8 mouse cellular contexts compared by ENCODE assay signal in genomic region chr15:31453098-31453916, GRCm38 (mm10). TPM values are rescaled to one million over a fixed set of nuclear protein-coding genes. Genes with fewer than 3 reads are reported as not detected.
DNase-seq lines count a peak whose midpoint lies in the region; ATAC-seq lines count a peak whose summit lies in the region.

Ropn1l (minus strand) TSS chr15:31453737.

- H3K9ac ChIP-seq in heart, embryonic 16.5 days (ENCODE audit: low read length) = peak within 1 kb of the TSS; percentile 87
- H3K9ac ChIP-seq in liver, embryonic 15.5 days = peak within 1 kb of the TSS; percentile 66
- peak within 1 kb of the TSS; percentile 69 for H3K9ac ChIP-seq in neural tube, embryonic 12.5 days

- H3K27ac ChIP-seq in forebrain, embryonic 10.5 days = peak within 1 kb of the TSS; percentile 91
- peak within 1 kb of the TSS; percentile 85 for H3K27ac ChIP-seq in heart, embryonic 16.5 days (ENCODE audit: low read length)
- H3K27ac ChIP-seq in liver, embryonic 15.5 days (replicated peaks) = peak within 1 kb of the TSS; percentile 76
- no peak within 1 kb of the TSS for H3K27ac ChIP-seq in neural tube, embryonic 12.5 days

- peaks cover 37% of the 10 kb centered on the region for H3K4me1 ChIP-seq in forebrain, embryonic 10.5 days
- H3K4me1 ChIP-seq in heart, embryonic 16.5 days (ENCODE audit: control insufficient read depth, insufficient read depth, low read length) = peaks cover 10% of the 10 kb centered on the region
- peaks cover 43% of the 10 kb centered on the region for H3K4me1 ChIP-seq in liver, embryonic 15.5 days (replicated peaks)
- H3K4me1 ChIP-seq in neural tube, embryonic 12.5 days = peaks cover 4% of the 10 kb centered on the region; the same call in 1 of the 2 replicates

- H3K4me3 ChIP-seq in forebrain, embryonic 10.5 days = peak within 1 kb of the TSS; percentile 68
- peak within 1 kb of the TSS; percentile 83 for H3K4me3 ChIP-seq in heart, embryonic 16.5 days (ENCODE audit: low read length)
- peak within 1 kb of the TSS; percentile 66 for H3K4me3 ChIP-seq in liver, embryonic 15.5 days (replicated peaks)
- H3K4me3 ChIP-seq in neural tube, embryonic 12.5 days = peak within 1 kb of the TSS; percentile 54

- under 1% methylated on average over 57 of the region's 57 CpGs for WGBS in forebrain, embryonic 10.5 days
- under 1% methylated on average over 54 of the region's 57 CpGs for WGBS in heart, embryonic 16.5 days
- WGBS in liver, embryonic 15.5 days (ENCODE audit: insufficient replicate concordance) = 1% methylated on average over 57 of the region's 57 CpGs
- WGBS in neural tube, embryonic 12.5 days = under 1% methylated on average over 57 of the region's 57 CpGs

- H3K4me2 ChIP-seq in heart, embryonic 16.5 days (ENCODE audit: low read depth, low read length) = peak within 1 kb of the TSS; percentile 91
- peak within 1 kb of the TSS; percentile 95 for H3K4me2 ChIP-seq in liver, embryonic 15.5 days
- H3K4me2 ChIP-seq in neural tube, embryonic 12.5 days (replicated peaks) = peak within 1 kb of the TSS; percentile 73

- peaks cover 20% of the 10 kb centered on the region for H3K36me3 ChIP-seq in forebrain, embryonic 10.5 days (replicated peaks)
- peaks cover 3% of the 10 kb centered on the region for H3K36me3 ChIP-seq in heart, embryonic 16.5 days (ENCODE audit: control insufficient read depth, insufficient read depth)
- H3K36me3 ChIP-seq in liver, embryonic 15.5 days (replicated peaks) = peaks cover 21% of the 10 kb centered on the region
- H3K36me3 ChIP-seq in neural tube, embryonic 12.5 days = peaks cover 11% of the 10 kb centered on the region; the same call in 1 of the 2 replicates

- H3K27me3 ChIP-seq in forebrain, embryonic 10.5 days (ENCODE audit: poor library complexity, severe bottlenecking) = peaks cover 5% of the 10 kb centered on the region; the same call in 1 of the 2 replicates
- H3K27me3 ChIP-seq in heart, embryonic 16.5 days (ENCODE audit: control insufficient read depth, insufficient read depth, low read length) = no peaks in the 10 kb centered on the region
- no peaks in the 10 kb centered on the region for H3K27me3 ChIP-seq in liver, embryonic 15.5 days
- H3K27me3 ChIP-seq in neural tube, embryonic 12.5 days (replicated peaks) = no peaks in the 10 kb centered on the region; the same call in 1 of the 2 replicates

- H3K9me3 ChIP-seq in forebrain, embryonic 10.5 days = no peaks in the 10 kb centered on the region
- no peaks in the 10 kb centered on the region for H3K9me3 ChIP-seq in heart, embryonic 16.5 days (replicated peaks; ENCODE audit: control insufficient read depth, low read length)
- no peaks in the 10 kb centered on the region for H3K9me3 ChIP-seq in liver, embryonic 15.5 days (replicated peaks)
- H3K9me3 ChIP-seq in neural tube, embryonic 12.5 days = no peaks in the 10 kb centered on the region

- ATAC-seq in CD4-positive, CD25-positive, alpha-beta regulatory T cell, adult 4 months = peak; percentile 88
- ATAC-seq in heart, embryonic 16.5 days (replicated peaks; ENCODE audit: extremely low read depth, insufficient read depth, low FRiP score) = peak; percentile 94
- ATAC-seq in liver, embryonic 15.5 days (ENCODE audit: insufficient read depth) = peak; percentile 87
- peak; percentile 93 for ATAC-seq in neural tube, embryonic 12.5 days (ENCODE audit: low FRiP score, low read depth)

- DNase-seq in c-Kit-negative CD71-positive TER-119-positive erythroid progenitor cells, embryonic 14.5 days (ENCODE audit: low read depth, low spot score) = peak; percentile 41
- DNase-seq in forebrain, embryonic 10.5 days (ENCODE audit: extremely low spot score, low spot score) = peak; percentile 95
- peak; percentile 96 to 97 for DNase-seq in kidney, postnatal 36 days
- peak; percentile 74 for DNase-seq in telencephalon, adult 2 months (ENCODE audit: low read depth, low spot score)

RNA-seq across cellular contexts. Expression of gene Ropn1l, which starts in this region (rescaled TPM):
- 1 to 10 TPM in 1 of 2 experiments, not detected in 1; 1.0 TPM for polyA plus RNA-seq in CD4-positive, CD25-positive, alpha-beta regulatory T cell, adult 4 months (2017; shearing (Covaris generic))
- 3.3 and 4.3 TPM in 2 replicates for polyA plus RNA-seq in forebrain, embryonic 10.5 days (2016; fragmentation: Nextera tagmentation; extraction: Ambion mirVana)
- polyA plus RNA-seq in heart, embryonic 16.5 days (2015; fragmentation: Nextera tagmentation; extraction: Ambion mirVana) = 1.7 and 2.4 TPM in 2 replicates
- 3.2 and 3.3 TPM in 2 replicates for polyA plus RNA-seq in liver, embryonic 15.5 days (2015; fragmentation: Nextera tagmentation; extraction: Ambion mirVana)
- 1.6 and 2.5 TPM in 2 replicates for polyA plus RNA-seq in neural tube, embryonic 12.5 days (2016; fragmentation: Nextera tagmentation; extraction: Ambion mirVana)

Comparison
In these comparisons a context has a peak if more than half of its experiments do, and no peak if none do; other contexts are left out.
1. DNase-seq: peak in every context shown above with its lines; median percentile 96 in kidney, postnatal 36 days; 95 in forebrain, embryonic 10.5 days; 74 in telencephalon, adult 2 months; 41 in c-Kit-negative CD71-positive TER-119-positive erythroid progenitor cells, embryonic 14.5 days.